Mouse (Mus musculus): ENCODE measurements around the gene Prelp. TPM values are rescaled to one million over a fixed set of nuclear protein-coding genes. Genes with fewer than 3 reads are reported as not detected.
A peak's percentile ranks its signal among the peaks of the same experiment; 100 is the strongest.
"Not testable (repeated sequence)": the region's sequence is repeated elsewhere in the genome, so short reads cannot be mapped to it uniquely, and the experiment has no call there.

The Prelp gene
- total RNA-seq (2014; rRNA removed) (1.8 and 2.4 TPM in 2 replicates), polyA plus RNA-seq (2015; fragmentation: Nextera tagmentation; extraction: Ambion mirVana) (3.8 and 5.0 TPM in 2 replicates)

DNA sequence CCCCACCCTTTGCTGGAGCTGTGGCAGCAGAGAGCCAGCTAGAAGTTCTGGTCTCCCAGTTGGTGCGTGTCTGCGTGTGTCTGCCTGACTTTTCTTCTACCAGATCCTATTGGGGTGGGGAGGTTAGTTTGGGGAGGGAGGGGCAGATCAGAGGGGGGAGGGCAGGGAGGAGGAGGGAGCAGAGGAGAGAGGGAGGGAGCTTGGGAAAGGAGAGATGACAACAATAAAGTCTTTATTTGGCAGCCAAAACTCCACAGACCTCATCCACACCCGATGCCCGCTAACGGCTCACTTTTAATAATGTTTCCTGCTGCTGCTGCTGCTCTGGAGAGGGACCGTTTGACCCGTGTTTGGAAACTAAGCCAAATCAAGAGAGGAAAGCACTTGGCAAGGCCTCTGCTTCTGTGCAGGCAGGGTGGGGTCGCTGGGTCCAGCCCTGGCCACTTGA, at the start of gene Prelp:
TSS of gene Prelp (minus strand) at position 111 of the 448 bp plus-strand sequence.
- Histone ChIP-seq H3K9ac (no peak within 1 kb of the TSS), H3K4me2 (ENCODE audit: low read depth) (no peak within 1 kb of the TSS), H3K36me3 (ENCODE audit: insufficient read depth) (no peaks in the 10 kb centered on the region), H3K4me1 (ENCODE audit: insufficient read depth) (peaks cover 3% of the 10 kb centered on the region; the same call in 1 of the 2 replicates), H3K27me3 (ENCODE audit: insufficient read depth, low read length) (no peaks in the 10 kb centered on the region), H3K9me3 (ENCODE audit: low read length) (no peaks in the 10 kb centered on the region), H3K4me3 (ENCODE audit: low read depth, low read length) (no peak within 1 kb of the TSS), H3K27ac (ENCODE audit: low read depth, low read length) (peak within 1 kb of the TSS; percentile 9; the same call in 1 of the 2 replicates)
- ATAC-seq (no peak), DNase-seq (no peak)
- 7% methylated on average over 8 of the region's 8 CpGs for WGBS
- TF ChIP-seq CTCF (IDR thresholded peaks at IDR 0.05; ENCODE audit: low read depth): no peak

DNA sequence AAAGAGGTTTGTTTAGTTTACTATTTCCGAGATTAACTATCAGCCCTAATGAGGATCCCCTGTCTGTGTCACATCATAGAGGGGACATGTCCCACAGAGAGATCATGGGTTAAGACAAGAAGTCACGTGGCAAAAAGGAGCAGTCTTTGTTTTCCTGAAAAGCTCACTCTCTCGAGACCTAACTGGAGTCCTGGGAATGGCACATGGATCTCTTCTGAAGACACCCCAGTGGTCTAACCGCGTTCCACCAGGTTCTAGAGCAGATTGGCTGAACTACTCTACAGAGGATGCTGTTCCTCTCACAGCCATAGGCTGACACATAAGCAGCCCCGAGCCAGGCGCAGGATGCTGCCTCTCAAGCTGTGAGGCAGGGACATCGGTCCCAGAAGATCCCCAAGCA, 48.2 kb upstream of the Prelp start:
- Histone ChIP-seq H3K9ac (no peak overlapping the region), H3K4me1 (ENCODE audit: insufficient read depth) (no peaks in the 10 kb centered on the region), H3K27ac (ENCODE audit: low read depth, low read length) (no peak overlapping the region), H3K4me2 (ENCODE audit: low read depth) (no peak overlapping the region), H3K4me3 (ENCODE audit: low read depth, low read length) (no peak overlapping the region), H3K9me3 (ENCODE audit: low read length) (no peaks in the 10 kb centered on the region), H3K27me3 (ENCODE audit: insufficient read depth, low read length) (no peaks in the 10 kb centered on the region), H3K36me3 (ENCODE audit: insufficient read depth) (no peaks in the 10 kb centered on the region)
- no peak for TF ChIP-seq CTCF (IDR thresholded peaks at IDR 0.05; ENCODE audit: low read depth)
- no peak for ATAC-seq
- 86% methylated on average over 8 of the region's 8 CpGs for WGBS
- no peak for DNase-seq

DNA sequence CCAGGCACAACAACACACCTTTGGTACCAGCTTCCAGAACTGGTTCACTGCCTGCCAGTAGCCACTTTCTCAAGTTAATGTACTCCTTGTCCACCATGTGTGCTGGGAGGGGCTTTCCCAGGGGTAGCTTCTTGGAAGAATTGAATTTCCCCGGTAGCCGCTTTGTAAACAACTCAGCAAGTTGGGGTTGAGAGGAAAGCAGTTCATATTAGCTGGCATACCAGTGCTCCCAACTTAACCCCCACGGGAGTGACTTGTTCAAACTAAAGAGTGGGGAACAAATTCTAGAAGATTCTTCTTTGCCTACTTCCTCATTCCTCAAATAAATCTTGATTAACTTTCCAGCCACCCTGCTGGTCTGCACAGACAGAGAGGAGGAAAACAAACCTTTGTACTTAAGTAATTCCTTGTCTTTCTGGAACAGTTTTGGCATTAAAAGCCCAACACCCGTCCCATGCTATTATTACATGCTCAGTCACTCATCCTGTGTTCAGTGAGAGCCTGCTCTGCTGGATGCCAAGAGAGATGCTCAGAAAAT, 47.6 kb upstream of the Prelp start:
- H3K27me3 ChIP-seq (ENCODE audit: insufficient read depth, low read length): no peaks in the 10 kb centered on the region
- H3K27ac ChIP-seq (ENCODE audit: low read depth, low read length): no peak overlapping the region
- no peak for TF ChIP-seq CTCF (IDR thresholded peaks at IDR 0.05; ENCODE audit: low read depth)
- H3K4me3 ChIP-seq (ENCODE audit: low read depth, low read length): no peak overlapping the region
- DNase-seq (no peak), ATAC-seq (no peak)
- H3K9ac ChIP-seq: no peak overlapping the region
- no peak overlapping the region for H3K4me2 ChIP-seq (ENCODE audit: low read depth)
- H3K36me3 ChIP-seq (ENCODE audit: insufficient read depth): no peaks in the 10 kb centered on the region
- 59% methylated on average over 4 of the region's 4 CpGs for WGBS
- no peaks in the 10 kb centered on the region for H3K9me3 ChIP-seq (ENCODE audit: low read length)
- H3K4me1 ChIP-seq (ENCODE audit: insufficient read depth): no peaks in the 10 kb centered on the region

DNA sequence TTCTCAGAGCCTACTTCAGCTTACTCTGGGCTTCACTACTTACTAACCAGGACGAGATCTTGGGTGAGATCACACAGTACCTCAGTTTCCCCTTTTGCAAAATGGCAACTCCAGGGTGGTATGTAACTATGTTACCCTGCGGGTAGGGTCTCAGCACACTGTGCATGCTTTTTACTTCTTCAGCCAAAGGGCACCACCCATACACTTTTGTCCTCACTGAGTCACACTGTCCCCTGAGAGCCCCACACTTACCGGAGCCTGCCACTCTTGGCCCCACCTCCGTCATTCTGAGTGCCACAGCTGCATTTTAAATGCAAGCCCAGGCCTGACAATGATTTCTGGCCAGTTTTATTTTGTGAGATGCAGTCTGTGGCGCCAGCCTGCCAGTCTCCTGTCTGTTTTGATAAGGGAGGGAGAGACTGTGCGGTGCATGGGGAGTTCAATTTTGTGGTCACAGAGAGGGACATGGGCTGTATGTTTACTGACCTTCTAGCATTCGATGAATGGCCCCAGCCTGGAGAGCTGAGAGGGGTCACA, 46.3 kb upstream of the Prelp start:
- H3K4me1 ChIP-seq (ENCODE audit: insufficient read depth): no peaks in the 10 kb centered on the region
- H3K4me2 ChIP-seq (ENCODE audit: low read depth): no peak overlapping the region
- DNase-seq (no peak), ATAC-seq (no peak)
- no peak overlapping the region for H3K9ac ChIP-seq
- no peak for TF ChIP-seq CTCF (IDR thresholded peaks at IDR 0.05; ENCODE audit: low read depth)
- 72% methylated on average over 7 of the region's 7 CpGs for WGBS
- H3K9me3 ChIP-seq (ENCODE audit: low read length): no peaks in the 10 kb centered on the region
- H3K36me3 ChIP-seq (ENCODE audit: insufficient read depth): no peaks in the 10 kb centered on the region
- H3K4me3 ChIP-seq (ENCODE audit: low read depth, low read length): no peak overlapping the region
- no peaks in the 10 kb centered on the region for H3K27me3 ChIP-seq (ENCODE audit: insufficient read depth, low read length)
- H3K27ac ChIP-seq (ENCODE audit: low read depth, low read length): no peak overlapping the region

DNA sequence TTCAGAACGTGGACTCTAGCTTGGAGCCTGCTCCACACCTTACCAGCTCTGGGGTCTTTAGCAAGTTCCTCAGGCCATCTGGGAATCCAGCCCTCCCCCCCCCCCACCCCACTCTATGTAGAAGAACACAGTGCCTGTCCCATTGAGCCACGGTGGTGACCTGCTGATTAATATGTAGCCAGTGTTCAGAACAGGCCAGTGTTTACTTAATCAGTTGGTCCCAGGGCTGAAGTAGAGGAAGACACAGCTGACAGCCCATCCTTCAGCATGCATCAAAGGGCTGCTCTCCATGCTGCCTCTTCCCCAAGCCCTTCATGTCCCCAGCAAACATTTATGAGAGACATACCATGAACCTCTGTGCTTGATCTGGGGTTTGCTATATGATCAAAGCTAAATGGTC, 44.8 kb upstream of the Prelp start:
- Histone ChIP-seq H3K4me2 (ENCODE audit: low read depth) (no peak overlapping the region), H3K27me3 (ENCODE audit: insufficient read depth, low read length) (no peaks in the 10 kb centered on the region), H3K36me3 (ENCODE audit: insufficient read depth) (no peaks in the 10 kb centered on the region), H3K4me1 (ENCODE audit: insufficient read depth) (no peaks in the 10 kb centered on the region), H3K27ac (ENCODE audit: low read depth, low read length) (no peak overlapping the region), H3K9me3 (ENCODE audit: low read length) (no peaks in the 10 kb centered on the region), H3K4me3 (ENCODE audit: low read depth, low read length) (no peak overlapping the region), H3K9ac (no peak overlapping the region)
- TF ChIP-seq CTCF (IDR thresholded peaks at IDR 0.05; ENCODE audit: low read depth): no peak
- DNase-seq (no peak), ATAC-seq (no peak)
- WGBS: 81% methylated on average over 2 of the region's 2 CpGs

DNA sequence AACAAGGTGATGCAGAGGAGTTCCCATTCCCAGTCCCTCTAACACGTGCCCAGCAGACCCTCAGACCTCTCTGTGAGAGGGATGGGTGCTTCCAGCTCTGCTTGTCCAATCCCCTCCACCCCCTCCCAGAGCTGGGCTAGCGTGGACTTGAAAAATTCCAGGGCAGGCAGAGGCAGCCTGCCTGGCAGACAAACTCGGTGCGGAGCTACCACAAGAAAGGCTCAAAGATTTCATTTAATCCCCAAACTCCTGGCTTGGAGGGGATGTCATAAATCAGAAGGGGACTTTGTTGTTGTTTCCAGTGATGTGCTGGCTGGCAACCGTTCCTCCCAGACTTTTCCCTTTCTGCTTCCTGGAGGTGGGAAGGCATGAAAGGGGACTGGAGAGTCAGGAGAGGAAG, 44.1 kb upstream of the Prelp start:
- no peak overlapping the region for H3K27ac ChIP-seq (ENCODE audit: low read depth, low read length)
- no peak overlapping the region for H3K4me3 ChIP-seq (ENCODE audit: low read depth, low read length)
- no peaks in the 10 kb centered on the region for H3K27me3 ChIP-seq (ENCODE audit: insufficient read depth, low read length)
- TF ChIP-seq CTCF (IDR thresholded peaks at IDR 0.05; ENCODE audit: low read depth): no peak
- no peaks in the 10 kb centered on the region for H3K9me3 ChIP-seq (ENCODE audit: low read length)
- no peaks in the 10 kb centered on the region for H3K36me3 ChIP-seq (ENCODE audit: insufficient read depth)
- no peak overlapping the region for H3K9ac ChIP-seq
- 61% methylated on average over 5 of the region's 5 CpGs for WGBS
- ATAC-seq (no peak), DNase-seq (no peak)
- H3K4me2 ChIP-seq (ENCODE audit: low read depth): no peak overlapping the region
- no peaks in the 10 kb centered on the region for H3K4me1 ChIP-seq (ENCODE audit: insufficient read depth)

DNA sequence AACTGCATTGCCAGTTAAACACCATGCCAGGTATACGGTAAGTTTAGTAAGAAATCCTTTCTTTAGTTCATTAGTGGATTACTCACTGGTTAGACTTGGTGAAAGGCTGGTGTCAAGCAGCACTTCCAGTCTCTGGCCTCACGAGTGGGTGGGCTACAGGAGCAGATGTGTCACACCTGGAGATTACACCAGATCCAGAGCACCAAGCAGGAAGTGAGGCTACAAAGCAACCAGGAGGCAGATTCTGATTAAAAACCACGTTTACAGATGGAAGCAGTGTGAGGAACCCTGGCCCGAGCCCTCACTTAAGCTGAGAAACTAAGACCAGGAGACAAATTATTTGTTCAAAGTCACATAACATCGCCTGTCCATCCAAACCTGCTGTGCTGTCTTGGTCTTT, 43.5 kb upstream of the Prelp start:
- Histone ChIP-seq H3K36me3 (ENCODE audit: insufficient read depth) (no peaks in the 10 kb centered on the region), H3K27ac (ENCODE audit: low read depth, low read length) (no peak overlapping the region), H3K4me3 (ENCODE audit: low read depth, low read length) (no peak overlapping the region), H3K4me1 (ENCODE audit: insufficient read depth) (no peaks in the 10 kb centered on the region), H3K9ac (no peak overlapping the region), H3K9me3 (ENCODE audit: low read length) (no peaks in the 10 kb centered on the region), H3K27me3 (ENCODE audit: insufficient read depth, low read length) (no peaks in the 10 kb centered on the region), H3K4me2 (ENCODE audit: low read depth) (no peak overlapping the region)
- no peak for DNase-seq
- WGBS: 77% methylated on average over 5 of the region's 5 CpGs
- no peak for TF ChIP-seq CTCF (IDR thresholded peaks at IDR 0.05; ENCODE audit: low read depth)
- no peak for ATAC-seq

DNA sequence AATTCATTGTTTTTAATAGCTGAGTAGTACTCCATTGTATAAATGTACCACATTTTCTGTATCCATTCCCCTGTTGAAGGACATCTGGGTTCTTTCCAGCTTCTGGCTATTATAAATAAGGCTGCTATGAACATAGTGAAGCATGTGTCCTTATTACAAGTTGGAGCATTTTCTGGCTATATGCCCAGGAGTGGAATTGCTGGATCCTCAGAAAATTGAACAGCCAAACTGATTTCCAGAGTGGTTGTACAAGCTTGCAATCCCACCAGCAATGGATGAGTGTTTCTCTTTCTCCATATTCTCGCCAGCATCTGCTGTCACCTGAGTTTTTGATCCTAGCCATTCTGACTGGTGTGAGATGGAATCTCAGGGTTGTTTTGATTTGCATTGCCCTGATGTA, 42.4 kb upstream of the Prelp start:
- ATAC-seq; H3K4me3 ChIP-seq (ENCODE audit: low read depth, low read length); H3K4me2 ChIP-seq (ENCODE audit: low read depth); H3K27me3 ChIP-seq (ENCODE audit: insufficient read depth, low read length); H3K36me3 ChIP-seq (ENCODE audit: insufficient read depth); H3K27ac ChIP-seq (ENCODE audit: low read depth, low read length); H3K9ac ChIP-seq; H3K9me3 ChIP-seq (ENCODE audit: low read length); H3K4me1 ChIP-seq (ENCODE audit: insufficient read depth); DNase-seq: not testable (repeated sequence)
- WGBS: 75% methylated on average over 1 of the region's 1 CpGs

DNA sequence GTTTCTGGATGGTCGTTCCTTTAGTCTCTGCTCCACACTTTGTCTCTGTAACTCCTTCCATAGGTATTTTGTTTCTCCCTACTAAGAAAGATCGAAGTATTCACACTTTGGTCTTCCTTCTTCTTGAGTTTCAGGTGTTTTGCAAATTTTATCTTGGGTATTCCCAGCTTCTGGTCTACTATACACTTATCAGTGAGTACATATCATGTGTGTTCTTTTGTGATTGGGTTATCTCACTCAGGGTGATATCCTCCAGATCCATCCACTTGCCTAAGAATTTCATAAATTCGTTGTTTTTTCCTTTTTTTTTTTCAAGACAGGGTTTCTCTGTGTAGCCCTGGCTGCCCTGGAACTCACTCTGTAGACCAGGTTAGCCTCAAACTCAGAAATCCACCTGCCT, 41.9 kb upstream of the Prelp start:
- not testable (repeated sequence) for DNase-seq; H3K4me3 ChIP-seq (ENCODE audit: low read depth, low read length); H3K9me3 ChIP-seq (ENCODE audit: low read length); H3K4me1 ChIP-seq (ENCODE audit: insufficient read depth); H3K9ac ChIP-seq; H3K4me2 ChIP-seq (ENCODE audit: low read depth); H3K36me3 ChIP-seq (ENCODE audit: insufficient read depth); ATAC-seq; H3K27ac ChIP-seq (ENCODE audit: low read depth, low read length); H3K27me3 ChIP-seq (ENCODE audit: insufficient read depth, low read length)
- 92% methylated on average over 3 of the region's 3 CpGs for WGBS

Data from forebrain, postnatal 0 days (tissue).